Comparison of ENCODE assay signal across 19 mouse cellular contexts in genomic region chr13:82250361-82250760, GRCm38 (mm10).
A peak's percentile ranks its signal among the peaks of the same experiment; 100 is the strongest.
DNase-seq lines count a peak whose midpoint lies in the region; ATAC-seq and TF ChIP-seq lines count a peak whose summit lies in the region.
"Had no signal": no experiment of that assay in that cellular context is flagged by ENCODE, and none has a peak within 500 bp of the region (broad histone marks: within the 10 kb centered on the region; RNA-seq: fewer than 3 reads in every experiment).

No protein-coding gene starts in this region.

- no peak for TF ChIP-seq EP300 in lung, postnatal 0 days (IDR thresholded peaks at IDR 0.05)

- no peaks in the 10 kb centered on the region for H3K4me1 ChIP-seq in lung, postnatal 0 days (ENCODE audit: insufficient read depth, low read depth, low read length)
- no peaks in the 10 kb centered on the region for H3K4me1 ChIP-seq in midbrain, embryonic 14.5 days (ENCODE audit: control insufficient read depth, insufficient read depth, low read length)
- H3K4me1 ChIP-seq in hindbrain, embryonic 12.5 days = no peaks in the 10 kb centered on the region
- H3K4me1 ChIP-seq: embryonic facial prominence, embryonic 13.5 days; forebrain, embryonic 10.5 days; hindbrain, embryonic 10.5 days; hindbrain, embryonic 15.5 days had no signal

- H3K4me2 ChIP-seq in lung, postnatal 0 days (replicated peaks; ENCODE audit: low read depth, low read length) = no peak overlapping the region
- no peak overlapping the region for H3K4me2 ChIP-seq in midbrain, embryonic 14.5 days (ENCODE audit: low read length)
- no peak overlapping the region for H3K4me2 ChIP-seq in hindbrain, embryonic 12.5 days (replicated peaks)
- H3K4me2 ChIP-seq: embryonic facial prominence, embryonic 13.5 days; hindbrain, embryonic 15.5 days had no signal

- WGBS in lung, postnatal 0 days = 89% methylated on average over 6 of the region's 6 CpGs
- 92% methylated on average over 6 of the region's 6 CpGs for WGBS in midbrain, embryonic 14.5 days
- WGBS in hindbrain, embryonic 12.5 days = 89% methylated on average over 6 of the region's 6 CpGs

- H3K9ac ChIP-seq in lung, postnatal 0 days (replicated peaks; ENCODE audit: low read depth) = no peak overlapping the region
- no peak overlapping the region for H3K9ac ChIP-seq in midbrain, embryonic 14.5 days (replicated peaks; ENCODE audit: low read length)
- no peak overlapping the region for H3K9ac ChIP-seq in hindbrain, embryonic 12.5 days
- H3K9ac ChIP-seq: embryonic facial prominence, embryonic 13.5 days; hindbrain, embryonic 15.5 days had no signal

- no peak for TF ChIP-seq CTCF in lung, postnatal 0 days (IDR thresholded peaks at IDR 0.05)

- H3K27ac ChIP-seq in lung, postnatal 0 days (ENCODE audit: low read length) = no peak overlapping the region
- no peak overlapping the region for H3K27ac ChIP-seq in midbrain, embryonic 14.5 days (replicated peaks; ENCODE audit: low read depth, low read length)
- H3K27ac ChIP-seq in hindbrain, embryonic 12.5 days = no peak overlapping the region
- H3K27ac ChIP-seq: embryonic facial prominence, embryonic 13.5 days; forebrain, embryonic 10.5 days; hindbrain, embryonic 10.5 days; hindbrain, embryonic 15.5 days had no signal

- H3K9me3 ChIP-seq in lung, postnatal 0 days (ENCODE audit: low read length) = no peaks in the 10 kb centered on the region
- no peaks in the 10 kb centered on the region for H3K9me3 ChIP-seq in midbrain, embryonic 14.5 days (ENCODE audit: control insufficient read depth, low read length)
- no peaks in the 10 kb centered on the region for H3K9me3 ChIP-seq in hindbrain, embryonic 12.5 days (replicated peaks)
- H3K9me3 ChIP-seq: embryonic facial prominence, embryonic 13.5 days; forebrain, embryonic 10.5 days; hindbrain, embryonic 10.5 days; hindbrain, embryonic 15.5 days had no signal

- H3K36me3 ChIP-seq in lung, postnatal 0 days (ENCODE audit: insufficient read depth, low read length) = no peaks in the 10 kb centered on the region
- no peaks in the 10 kb centered on the region for H3K36me3 ChIP-seq in midbrain, embryonic 14.5 days (ENCODE audit: control insufficient read depth, insufficient read depth, low read length)
- no peaks in the 10 kb centered on the region for H3K36me3 ChIP-seq in hindbrain, embryonic 12.5 days
- H3K36me3 ChIP-seq: embryonic facial prominence, embryonic 13.5 days; forebrain, embryonic 10.5 days; hindbrain, embryonic 10.5 days; hindbrain, embryonic 15.5 days had no signal

- no peak for DNase-seq in frontal cortex, postnatal 10 days (ENCODE audit: low spot score in 2 of 2)
- DNase-seq in lung, postnatal 36 days = peak; percentile 11
- no peak for DNase-seq in lung, postnatal 0 days (ENCODE audit: low spot score)
- DNase-seq in brain, adult 2 months (ENCODE audit: low read depth, low spot score) = peak; percentile 35
- no peak for DNase-seq in midbrain, embryonic 14.5 days
- DNase-seq: adrenal gland, postnatal 10 days; cerebellum, adult 11-12 months; cerebellum, adult 9-10 months; cerebellum, postnatal 25 days; gastrocnemius, postnatal 25 days had no signal

- H3K27me3 ChIP-seq in lung, postnatal 0 days (replicated peaks; ENCODE audit: insufficient read depth, low read length) = no peaks in the 10 kb centered on the region
- H3K27me3 ChIP-seq in midbrain, embryonic 14.5 days (ENCODE audit: control insufficient read depth, insufficient read depth, low read length) = no peaks in the 10 kb centered on the region
- H3K27me3 ChIP-seq in hindbrain, embryonic 12.5 days = no peaks in the 10 kb centered on the region
- H3K27me3 ChIP-seq: CH12.LX; embryonic facial prominence, embryonic 13.5 days; hindbrain, embryonic 15.5 days had no signal

- no peak overlapping the region for H3K4me3 ChIP-seq in lung, postnatal 0 days (ENCODE audit: low read depth, low read length)
- H3K4me3 ChIP-seq in midbrain, embryonic 14.5 days (replicated peaks; ENCODE audit: low read depth, low read length) = no peak overlapping the region
- no peak overlapping the region for H3K4me3 ChIP-seq in hindbrain, embryonic 12.5 days
- H3K4me3 ChIP-seq: embryonic facial prominence, embryonic 13.5 days; forebrain, embryonic 10.5 days; hindbrain, embryonic 10.5 days; hindbrain, embryonic 15.5 days had no signal

- ATAC-seq in frontal cortex, adult (ENCODE audit: low TSS enrichment) = peak; percentile 52
- ATAC-seq in lung, postnatal 0 days = no peak
- no peak for ATAC-seq in midbrain, embryonic 14.5 days (ENCODE audit: low FRiP score, low TSS enrichment)
- ATAC-seq in hindbrain, embryonic 12.5 days (ENCODE audit: low FRiP score) = no peak
- ATAC-seq: forebrain, embryonic 14.5 days; intestine, embryonic 16.5 days had no signal

Comparison
In these comparisons a context has a peak if more than half of its experiments do, and no peak if none do; other contexts are left out.
1. DNase-seq: peak in lung, postnatal 36 days (single experiment) and brain, adult 2 months (single experiment); none in frontal cortex, postnatal 10 days (0 of 2), lung, postnatal 0 days (single experiment) and midbrain, embryonic 14.5 days (single experiment).